Mouse (Mus musculus) bone marrow macrophage, adult 2 months (primary cell): ENCODE results near the gene Afg1l.

Source experiments
- CTCF ChIP-seq: IDR thresholded peaks from 2 replicates; pipeline ENCODE4 v1.5.1; 2012; ENCODE audit warnings: low read depth, mild to moderate bottlenecking, low read length, moderate library complexity
- POLR2A ChIP-seq: IDR thresholded peaks from 2 replicates; pipeline ENCODE4 v1.6.1; 2012; ENCODE audit warnings: mild to moderate bottlenecking, low read depth, low read length, borderline replicate concordance

DNA sequence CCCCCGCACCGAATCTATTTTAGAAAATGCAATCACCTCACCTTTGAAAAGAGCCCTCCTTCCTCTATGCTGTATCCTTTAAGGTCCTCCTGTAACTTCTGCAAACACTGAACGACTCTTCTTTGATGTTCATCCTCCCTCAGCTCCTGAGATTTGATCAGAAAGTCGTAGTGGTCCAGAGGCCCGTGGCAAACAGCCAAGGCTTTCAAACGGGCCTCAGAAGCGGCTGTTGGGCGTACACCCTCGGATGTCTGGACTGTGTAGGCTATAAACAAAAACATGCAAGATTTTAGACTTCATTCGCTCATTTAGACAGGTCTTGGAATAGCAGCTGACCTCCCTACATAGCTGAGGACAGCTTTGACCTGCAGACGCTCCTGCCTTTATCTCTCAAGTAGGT is 24.1 kb downstream of the Afg1l start:
- TF ChIP-seq POLR2A, result no peak
- TF ChIP-seq CTCF, result no peak
